Mouse (Mus musculus) neural tube, embryonic 15.5 days (tissue): Measurements from ENCODE around the gene Eif5. TPM values are rescaled to one million over a fixed set of nuclear protein-coding genes. Genes with fewer than 3 reads are reported as not detected.

ENCODE experiments used
- polyA plus RNA-seq: library from polyadenylated mRNA; unstranded; fragments of >200 nt; fragmentation: Nextera tagmentation; extraction: Ambion mirVana; gene quantifications from 2 replicates; pipeline ENCODE4 v1.2.1, GENCODE M21; 2015

Eif5 gene
- polyA plus RNA-seq, 1 experiment from 2014 or later, result 548 TPM

Other genes with a start within 250 kb of the Eif5 start
- 30.2 and 33.7 TPM in 2 replicates for gene Cdc42bpb, start 160.3 kb upstream of the Eif5 start, polyA plus RNA-seq
- 1.4 and 2.8 TPM in 2 replicates for gene Lbhd2, start 131.2 kb upstream of the Eif5 start, polyA plus RNA-seq
- 1.9 and 11.8 TPM in 2 replicates for gene Exoc3l4, start 121.0 kb upstream of the Eif5 start, polyA plus RNA-seq
- gene Tnfaip2, start 95.5 kb upstream of the Eif5 start, polyA plus RNA-seq, result 1.00 and 3.3 TPM in 2 replicates
- gene Gm266, start 52.2 kb upstream of the Eif5 start, polyA plus RNA-seq, result 2.9 and 12.0 TPM in 2 replicates
- 44.4 and 47.0 TPM in 2 replicates for gene Mark3, start 36.5 kb downstream of the Eif5 start, polyA plus RNA-seq
- gene Ckb, start 134.3 kb downstream of the Eif5 start, polyA plus RNA-seq, result 1,500 and 1,731 TPM in 2 replicates
- 9.6 and 10.8 TPM in 2 replicates for gene Trmt61a, start 140.1 kb downstream of the Eif5 start, polyA plus RNA-seq
- 61.5 and 65.2 TPM in 2 replicates for gene Bag5, start 175.2 kb downstream of the Eif5 start, polyA plus RNA-seq
- gene Apopt1, start 175.2 kb downstream of the Eif5 start, polyA plus RNA-seq, result 58.5 and 58.8 TPM in 2 replicates
- gene Klc1, start 220.8 kb downstream of the Eif5 start, polyA plus RNA-seq, result 504 and 568 TPM in 2 replicates